Mouse (Mus musculus) hindbrain, embryonic 16.5 days (tissue): ENCODE data around the gene Mpzl1. TPM values are rescaled to one million over a fixed set of nuclear protein-coding genes. Genes with fewer than 3 reads are reported as not detected.

ENCODE experiments used
- ATAC-seq: fragments of 200-750 bp; cut with Nextera tagmentation; 2 replicates; pipeline ENCODE4 v1.8.0; 2017; ENCODE audit warnings: moderate TSS enrichment, moderate library complexity
- H3K27ac ChIP-seq: fragments of 300-500 bp; sonication (generic); 2 replicates; pipeline ENCODE4 v1.5.1; 2014; ENCODE audit warnings: low read depth, mild to moderate bottlenecking, control low read depth, low read length, moderate library complexity
- H3K27me3 ChIP-seq: fragments of 300-500 bp; sonication (generic); replicated peaks from 2 replicates; pipeline ENCODE4 v1.6.1; 2014; ENCODE audit warnings: low read length; ENCODE audit not compliant: control insufficient read depth, insufficient read depth
- H3K36me3 ChIP-seq: fragments of 300-500 bp; sonication (generic); 2 replicates; pipeline ENCODE4 v1.6.1; 2014; ENCODE audit warnings: mild to moderate bottlenecking, low read length, moderate library complexity, mixed read lengths; ENCODE audit not compliant: control insufficient read depth, insufficient read depth
- H3K4me1 ChIP-seq: fragments of 300-500 bp; sonication (generic); 2 replicates; pipeline ENCODE4 v1.6.1; 2014; ENCODE audit warnings: low read depth, low read length; ENCODE audit not compliant: control insufficient read depth, insufficient read depth
- H3K4me2 ChIP-seq: fragments of 300-500 bp; sonication (generic); 2 replicates; pipeline ENCODE4 v1.6.1; 2014; ENCODE audit warnings: mild to moderate bottlenecking, low read length, control low read depth, moderate library complexity
- H3K4me3 ChIP-seq: fragments of 300-500 bp; sonication (generic); 2 replicates; pipeline ENCODE4 v1.5.1; 2014; ENCODE audit warnings: mild to moderate bottlenecking, low read length, control low read depth, moderate library complexity
- H3K9ac ChIP-seq: fragments of 300-500 bp; sonication (generic); 2 replicates; pipeline ENCODE4 v1.6.1; 2014; ENCODE audit warnings: low read depth, mild to moderate bottlenecking, control low read depth, low read length, moderate library complexity
- H3K9me3 ChIP-seq: fragments of 300-500 bp; sonication (generic); 2 replicates; pipeline ENCODE4 v1.6.1; 2014; ENCODE audit warnings: mild to moderate bottlenecking, low read length, moderate library complexity; ENCODE audit not compliant: control insufficient read depth
- WGBS: fragments of 180-500 bp; shearing (Covaris S2); extraction: QIAGEN DNeasy Blood & Tissue Kit; methylation state at CpG from one replicate; pipeline ENCODE4 v1.1.7; 2014; 5-methylcytosine and 5-hydroxymethylcytosine counted together
- polyA plus RNA-seq: library from polyadenylated mRNA; unstranded; fragments of >200 nt; fragmentation: Nextera tagmentation; extraction: Ambion mirVana; gene quantifications from 2 replicates; pipeline ENCODE4 v1.2.1, GENCODE M21; 2015

Mpzl1 gene
- polyA plus RNA-seq, 1 experiment from 2014 or later, result 169 TPM

GRCm38 (mm10) chr1:165613926-165614325 is 20.4 kb downstream of the Mpzl1 start:
- H3K36me3 ChIP-seq, result peaks cover 7% of the 10 kb centered on the region
- peaks cover 3% of the 10 kb centered on the region; the same call in 1 of the 2 replicates for H3K9me3 ChIP-seq
- WGBS, result 82% methylated on average over 4 of the region's 4 CpGs
- ATAC-seq, result no peak
- H3K4me3 ChIP-seq, result no peak overlapping the region
- no peak overlapping the region for H3K9ac ChIP-seq
- H3K27me3 ChIP-seq, result no peaks in the 10 kb centered on the region
- no peak overlapping the region for H3K4me2 ChIP-seq
- no peak overlapping the region for H3K27ac ChIP-seq
- peaks cover 19% of the 10 kb centered on the region for H3K4me1 ChIP-seq

GRCm38 (mm10) chr1:165612714-165613113 is 21.6 kb downstream of the Mpzl1 start:
- no peak for ATAC-seq
- Histone ChIP-seq H3K27me3 (no peaks in the 10 kb centered on the region), H3K4me1 (peaks cover 15% of the 10 kb centered on the region), H3K36me3 (peaks cover 7% of the 10 kb centered on the region), H3K4me2 (no peak overlapping the region), H3K27ac (no peak overlapping the region), H3K4me3 (no peak overlapping the region), H3K9ac (no peak overlapping the region), H3K9me3 (peaks cover 3% of the 10 kb centered on the region; the same call in 1 of the 2 replicates)
- WGBS, result 72% methylated on average over 5 of the region's 5 CpGs

- H3K9ac ChIP-seq, result peak overlapping the region; percentile 3; the same call in 1 of the 2 replicates
- 19% methylated on average over 9 of the region's 9 CpGs for WGBS
These were observed 23.9 kb downstream of the Mpzl1 start for GRCm38 (mm10) chr1:165610321-165610999.

GRCm38 (mm10) chr1:165609495-165610320 is 24.6 kb downstream of the Mpzl1 start:
- Histone ChIP-seq H3K4me1 (peaks cover 15% of the 10 kb centered on the region), H3K9me3 (no peaks in the 10 kb centered on the region), H3K27me3 (no peaks in the 10 kb centered on the region), H3K36me3 (peaks cover under 1% of the 10 kb centered on the region; the same call in 1 of the 2 replicates), H3K27ac (peak overlapping the region; percentile 33), H3K4me3 (no peak overlapping the region), H3K9ac (peak overlapping the region; percentile 3; the same call in 1 of the 2 replicates), H3K4me2 (no peak overlapping the region)
- ATAC-seq, result peak; percentile 21; the same call in 1 of the 2 replicates
- 46% methylated on average over 7 of the region's 7 CpGs for WGBS

More at GRCm38 (mm10) chr1:165610321-165610999, 23.9 kb downstream of the Mpzl1 start:
- H3K36me3 ChIP-seq, result peaks cover 7% of the 10 kb centered on the region
- no peak overlapping the region for H3K4me2 ChIP-seq
- H3K4me3 ChIP-seq, result no peak overlapping the region
- H3K4me1 ChIP-seq, result peaks cover 15% of the 10 kb centered on the region
- ATAC-seq, result peak; percentile 62
- H3K9me3 ChIP-seq, result peaks cover 3% of the 10 kb centered on the region; the same call in 1 of the 2 replicates
- H3K27ac ChIP-seq, result peak overlapping the region; percentile 57
- no peaks in the 10 kb centered on the region for H3K27me3 ChIP-seq

- WGBS, result 91% methylated on average over 4 of the region's 4 CpGs
- no peak overlapping the region for H3K27ac ChIP-seq
- ATAC-seq, result no peak
These were observed 25.4 kb downstream of the Mpzl1 start for GRCm38 (mm10) chr1:165608904-165609303.

GRCm38 (mm10) chr1:165605774-165606173 is 28.6 kb downstream of the Mpzl1 start:
- WGBS, result 73% methylated on average over 6 of the region's 6 CpGs
- Histone ChIP-seq H3K27me3 (no peaks in the 10 kb centered on the region), H3K36me3 (peaks cover 11% of the 10 kb centered on the region; the same call in 1 of the 2 replicates), H3K4me2 (no peak overlapping the region), H3K4me1 (peaks cover 13% of the 10 kb centered on the region), H3K27ac (no peak overlapping the region), H3K9ac (no peak overlapping the region), H3K4me3 (no peak overlapping the region), H3K9me3 (no peaks in the 10 kb centered on the region)
- no peak for ATAC-seq

More at GRCm38 (mm10) chr1:165608904-165609303, 25.4 kb downstream of the Mpzl1 start:
- Histone ChIP-seq H3K4me1 (peaks cover 15% of the 10 kb centered on the region), H3K27me3 (no peaks in the 10 kb centered on the region), H3K9me3 (no peaks in the 10 kb centered on the region), H3K4me3 (no peak overlapping the region), H3K9ac (no peak overlapping the region), H3K4me2 (no peak overlapping the region), H3K36me3 (peaks cover 3% of the 10 kb centered on the region; the same call in 1 of the 2 replicates)

- H3K9ac ChIP-seq, result no peak overlapping the region
- peaks cover 6% of the 10 kb centered on the region for H3K4me1 ChIP-seq
- H3K4me2 ChIP-seq, result no peak overlapping the region
- no peaks in the 10 kb centered on the region for H3K27me3 ChIP-seq
- WGBS, result 84% methylated on average over 3 of the region's 3 CpGs
- H3K27ac ChIP-seq, result no peak overlapping the region
- H3K36me3 ChIP-seq, result peaks cover 11% of the 10 kb centered on the region; the same call in 1 of the 2 replicates
- H3K9me3 ChIP-seq, result no peaks in the 10 kb centered on the region
- H3K4me3 ChIP-seq, result no peak overlapping the region
- no peak for ATAC-seq
These were observed 29.2 kb downstream of the Mpzl1 start for GRCm38 (mm10) chr1:165605108-165605507.

GRCm38 (mm10) chr1:165604203-165604602 is 30.1 kb downstream of the Mpzl1 start:
- peaks cover 11% of the 10 kb centered on the region; the same call in 1 of the 2 replicates for H3K36me3 ChIP-seq
- 90% methylated on average over 8 of the region's 8 CpGs for WGBS
- ATAC-seq, result no peak
- H3K4me3 ChIP-seq, result no peak overlapping the region
- H3K4me1 ChIP-seq, result no peaks in the 10 kb centered on the region
- H3K27me3 ChIP-seq, result no peaks in the 10 kb centered on the region
- no peak overlapping the region for H3K9ac ChIP-seq
- H3K27ac ChIP-seq, result no peak overlapping the region
- no peak overlapping the region for H3K4me2 ChIP-seq
- H3K9me3 ChIP-seq, result no peaks in the 10 kb centered on the region

GRCm38 (mm10) chr1:165603218-165603617 is 31.1 kb downstream of the Mpzl1 start:
- H3K27ac ChIP-seq, result no peak overlapping the region
- H3K4me3 ChIP-seq, result no peak overlapping the region
- H3K4me2 ChIP-seq, result no peak overlapping the region
- WGBS, result 88% methylated on average over 14 of the region's 14 CpGs
- peaks cover 11% of the 10 kb centered on the region; the same call in 1 of the 2 replicates for H3K36me3 ChIP-seq
- no peaks in the 10 kb centered on the region for H3K9me3 ChIP-seq
- ATAC-seq, result no peak
- no peaks in the 10 kb centered on the region for H3K27me3 ChIP-seq
- no peak overlapping the region for H3K9ac ChIP-seq
- no peaks in the 10 kb centered on the region for H3K4me1 ChIP-seq
